Mouse (Mus musculus) myocyte (in vitro differentiated cells): Measurements from ENCODE around the gene Myo1d.

Experiments
- CEBPB ChIP-seq: IDR thresholded peaks from 2 replicates; pipeline ENCODE4 v1.6.1; 2011; ENCODE audit warnings: mild to moderate bottlenecking, moderate library complexity; ENCODE audit not compliant: poor library complexity, insufficient read depth, severe bottlenecking
- E2F4 ChIP-seq: IDR thresholded peaks from one replicate; pipeline ENCODE4 v1.6.1; 2011; ENCODE audit warnings: mild to moderate bottlenecking, control low read depth, moderate library complexity; ENCODE audit not compliant: insufficient read depth
- MAX ChIP-seq: IDR thresholded peaks from one replicate; pipeline ENCODE4 v1.6.1; 2011; ENCODE audit warnings: low read depth, mild to moderate bottlenecking, control low read depth
- MYOD1 ChIP-seq, 3 experiments: IDR thresholded peaks; one replicate each; pipeline ENCODE4 v1.6.1; 2011; ENCODE audit warnings: control low read depth in 2 of 3, low read depth in 2 of 3, mild to moderate bottlenecking in 2 of 3, moderate library complexity in 1 of 3; ENCODE audit not compliant: insufficient read length in 2 of 3, control insufficient read depth in 1 of 3
- MYOG ChIP-seq, 3 experiments: IDR thresholded peaks; one replicate each; pipeline ENCODE4 v1.6.1; 2011; ENCODE audit warnings: control low read depth in 2 of 3, low read depth in 2 of 3, mild to moderate bottlenecking in 2 of 3; ENCODE audit not compliant: insufficient read length in 2 of 3, control insufficient read depth in 1 of 3, insufficient read depth in 1 of 3
- POLR2A ChIP-seq: IDR thresholded peaks from one replicate; pipeline ENCODE4 v1.6.1; 2011; ENCODE audit warnings: low read depth, mild to moderate bottlenecking, control low read depth, moderate library complexity; ENCODE audit not compliant: insufficient read length
- POLR2AphosphoS2 ChIP-seq: IDR thresholded peaks from one replicate; pipeline ENCODE4 v1.6.1; 2011; ENCODE audit warnings: low read depth, control low read depth; ENCODE audit not compliant: insufficient read length
- REST ChIP-seq: IDR thresholded peaks from one replicate; pipeline ENCODE4 v1.6.1; 2011; ENCODE audit warnings: mild to moderate bottlenecking, control low read depth, moderate library complexity; ENCODE audit not compliant: insufficient read depth, insufficient read length
- SRF ChIP-seq: IDR thresholded peaks from one replicate; pipeline ENCODE4 v1.6.1; 2011; ENCODE audit warnings: low read depth; ENCODE audit not compliant: control insufficient read depth, insufficient read length
- TCF12 ChIP-seq: IDR thresholded peaks from one replicate; pipeline ENCODE4 v1.6.1; 2011; ENCODE audit warnings: mild to moderate bottlenecking, control low read depth; ENCODE audit not compliant: poor library complexity, insufficient read depth, severe bottlenecking
- TCF3 ChIP-seq: IDR thresholded peaks from one replicate; pipeline ENCODE4 v1.6.1; 2011; ENCODE audit warnings: low read depth, control low read depth; ENCODE audit not compliant: insufficient read length
- USF1 ChIP-seq: IDR thresholded peaks from one replicate; pipeline ENCODE4 v1.6.1; 2011; ENCODE audit warnings: low read depth, mild to moderate bottlenecking, control low read depth, moderate library complexity

- TF ChIP-seq USF1, result no peak
- TF ChIP-seq REST, result no peak
- no peak for TF ChIP-seq POLR2AphosphoS2
- TF ChIP-seq MAX, result no peak
- peak; percentile 90 to 98 (median 91) for TF ChIP-seq MYOD1 (IDR thresholded peaks at IDR 0.05; ENCODE audit: control insufficient read depth in 1 of 3, insufficient read length in 2 of 3, low read depth in 2 of 3)
- TF ChIP-seq CEBPB, result no peak
- TF ChIP-seq POLR2A, result no peak
- TF ChIP-seq TCF3, result peak; percentile 93
- TF ChIP-seq TCF12, result peak; percentile 90
- no peak for TF ChIP-seq SRF
- TF ChIP-seq MYOG (IDR thresholded peaks at IDR 0.05; ENCODE audit: control insufficient read depth in 1 of 3, insufficient read depth in 1 of 3, insufficient read length in 2 of 3, low read depth in 2 of 3), result peak; percentile 86 to 100 (median 97)
- no peak for TF ChIP-seq E2F4
These were observed 271.3 kb downstream of the Myo1d start for GRCm38 (mm10) chr11:80508361-80509175.
